Mouse (Mus musculus) megakaryocyte, embryonic 14.5 days (primary cell): ENCODE measurements around the gene Olfr1378.

ENCODE experiments used
- FLI1 ChIP-seq: IDR thresholded peaks from 2 replicates; pipeline ENCODE4 v1.6.1; 2012; ENCODE audit warnings: low read length, inconsistent platforms, mixed read lengths
- GATA1 ChIP-seq: IDR thresholded peaks from 3 replicates; pipeline ENCODE4 v1.6.1; 2012; ENCODE audit warnings: mixed read lengths, low read length, inconsistent platforms, borderline replicate concordance

GRCm38 (mm10) chr11:50964886-50965285 lies 1.4 kb upstream of the Olfr1378 start:
- TF ChIP-seq GATA1, result no peak
- no peak for TF ChIP-seq FLI1
